Mouse (Mus musculus) heart, adult 2 months (tissue): Measurements from ENCODE around the gene Elovl7. TPM values are rescaled to one million over a fixed set of nuclear protein-coding genes. Genes with fewer than 3 reads are reported as not detected.
A peak's percentile ranks its signal among the peaks of the same experiment; 100 is the strongest.

Source experiments
- DNase-seq, 2 experiments: peaks; one replicate each; pipeline ENCODE4 v3.0.0; 2021
- H3K27ac ChIP-seq: fragments of 200-600 bp; 2 replicates; pipeline ENCODE4 v1.8.1; 2022
- H3K27me3 ChIP-seq: fragments of 200-500 bp; 2 replicates; pipeline ENCODE4 v1.6.1; 2012; ENCODE audit warnings: mild to moderate bottlenecking, low read length, inconsistent platforms, mixed read lengths; ENCODE audit not compliant: control insufficient read depth, insufficient read depth
- H3K36me3 ChIP-seq: fragments of 200-500 bp; 2 replicates; pipeline ENCODE4 v1.6.1; 2012; ENCODE audit warnings: low read length, inconsistent platforms; ENCODE audit not compliant: control insufficient read depth, insufficient read depth
- H3K4me1 ChIP-seq: fragments of 200-500 bp; 2 replicates; pipeline ENCODE4 v1.6.1; 2011; ENCODE audit warnings: low read length; ENCODE audit not compliant: control insufficient read depth, insufficient read depth
- H3K4me3 ChIP-seq: fragments of 200-600 bp; 2 replicates; pipeline ENCODE4 v1.8.1; 2022
- H3K79me2 ChIP-seq: fragments of 200-500 bp; replicated peaks from 2 replicates; pipeline ENCODE4 v1.6.1; 2012; ENCODE audit warnings: mild to moderate bottlenecking, inconsistent platforms, low read length, moderate library complexity, mixed read lengths; ENCODE audit not compliant: control insufficient read depth, insufficient read depth
- H3K9ac ChIP-seq: fragments of 200-500 bp; 2 replicates; pipeline ENCODE4 v1.6.1; 2012; ENCODE audit warnings: low read depth, mild to moderate bottlenecking, control low read depth, inconsistent platforms, low read length, mixed read lengths
- CTCF ChIP-seq: fragments of 200-600 bp; IDR thresholded peaks from 2 replicates; pipeline ENCODE4 v1.8.1; 2022; ENCODE audit warnings: antibody characterized with exemption, mild to moderate bottlenecking, moderate library complexity
- EP300 ChIP-seq: fragments of 200-500 bp; IDR thresholded peaks from 2 replicates; pipeline ENCODE4 v1.6.1; 2011; ENCODE audit warnings: low read depth, low read length, control low read depth; ENCODE audit not compliant: insufficient read depth
- POLR2A ChIP-seq: fragments of 200-500 bp; IDR thresholded peaks from 2 replicates; pipeline ENCODE4 v1.6.1; 2011; ENCODE audit warnings: mild to moderate bottlenecking, low read depth, low read length, control low read depth; ENCODE audit not compliant: insufficient read depth
- WGBS: fragments of 180-500 bp; shearing (Covaris S2); methylation state at CpG from one replicate; pipeline ENCODE4 v1.1.7; 2018; 5-methylcytosine and 5-hydroxymethylcytosine counted together
- intact Hi-C: fragments of 180-260 bp; cut with DNase I; formaldehyde crosslinking; loops from one replicate; pipeline ENCODE4 v1.15.1; 2025
- polyA plus RNA-seq: library from polyadenylated mRNA; depleted of rRNA; stranded (reverse); fragments of >200 nt; gene quantifications from 2 replicates; pipeline ENCODE4 v1.2.3, GENCODE M21; 2012
- total RNA-seq, 2 experiments: library from RNA; stranded (reverse); gene quantifications; 2 replicates each; pipeline ENCODE4 v1.2.3; 2021

Elovl7 gene
- total and polyA plus RNA-seq, 3 experiments, result 0.18 to 0.29 (median 0.20) TPM

DNA sequence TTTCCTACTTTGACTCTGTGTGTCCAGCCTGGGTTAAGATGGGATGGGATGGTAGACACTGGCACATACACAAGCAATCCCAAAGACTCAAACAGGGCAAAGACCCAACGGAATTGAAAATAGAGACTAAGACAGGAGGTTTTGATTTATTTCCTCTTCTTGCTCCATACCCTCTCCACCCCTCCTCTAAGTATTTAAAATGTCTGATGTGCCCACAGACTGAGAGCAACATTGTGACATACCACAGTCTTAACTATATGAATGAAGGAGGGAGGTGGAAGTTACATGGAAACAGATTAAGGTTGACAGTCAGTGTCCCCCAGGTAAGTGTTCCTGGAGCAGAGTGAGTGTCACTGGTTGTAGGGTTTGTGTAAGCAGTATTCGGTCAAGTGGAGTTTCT, 70.1 kb downstream of the Elovl7 start:
- no peak for DNase-seq
- no peak overlapping the region for H3K9ac ChIP-seq
- H3K27ac ChIP-seq, result no peak overlapping the region
- 92% methylated on average over 2 of the region's 2 CpGs for WGBS
- H3K27me3 ChIP-seq, result no peaks in the 10 kb centered on the region
- H3K79me2 ChIP-seq, result no peaks in the 10 kb centered on the region
- H3K4me1 ChIP-seq, result no peaks in the 10 kb centered on the region
- no peak overlapping the region for H3K4me3 ChIP-seq
- TF ChIP-seq CTCF (no peak), POLR2A (no peak)
- intact Hi-C loops, result no loop called here
- H3K36me3 ChIP-seq, result no peaks in the 10 kb centered on the region

DNA sequence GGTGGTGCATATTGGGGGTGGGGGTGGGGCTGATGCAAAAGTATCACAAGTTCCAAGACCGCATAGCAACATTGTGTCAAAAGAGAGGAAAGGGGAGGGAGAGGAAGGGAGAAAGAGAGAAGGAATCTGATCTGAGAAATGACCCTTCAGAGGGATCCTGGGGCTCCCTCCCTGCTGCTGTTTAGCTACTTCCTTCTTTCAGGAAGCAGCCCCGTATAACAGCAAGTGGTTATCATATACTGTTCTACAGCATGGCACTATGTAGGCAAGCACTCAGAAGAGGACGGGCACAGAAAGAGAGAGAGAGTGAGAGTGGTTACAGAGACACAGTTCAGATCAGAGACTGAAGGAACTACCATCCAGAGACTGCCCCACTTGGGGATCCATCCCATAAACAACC, 73.7 kb downstream of the Elovl7 start:
- DNase-seq, result no peak
- Histone ChIP-seq H3K79me2 (no peaks in the 10 kb centered on the region), H3K27me3 (0 out of 2 replicates have a peak, but pooled peaks cover 2% of the 10 kb centered on the region), H3K4me1 (no peaks in the 10 kb centered on the region), H3K4me3 (no peak overlapping the region), H3K36me3 (no peaks in the 10 kb centered on the region), H3K27ac (no peak overlapping the region), H3K9ac (no peak overlapping the region)
- TF ChIP-seq CTCF, result no peak
- no peak for TF ChIP-seq EP300
- no peak for TF ChIP-seq POLR2A
- intact Hi-C loops, result no loop called here
- 51% methylated on average over 3 of the region's 3 CpGs for WGBS

DNA sequence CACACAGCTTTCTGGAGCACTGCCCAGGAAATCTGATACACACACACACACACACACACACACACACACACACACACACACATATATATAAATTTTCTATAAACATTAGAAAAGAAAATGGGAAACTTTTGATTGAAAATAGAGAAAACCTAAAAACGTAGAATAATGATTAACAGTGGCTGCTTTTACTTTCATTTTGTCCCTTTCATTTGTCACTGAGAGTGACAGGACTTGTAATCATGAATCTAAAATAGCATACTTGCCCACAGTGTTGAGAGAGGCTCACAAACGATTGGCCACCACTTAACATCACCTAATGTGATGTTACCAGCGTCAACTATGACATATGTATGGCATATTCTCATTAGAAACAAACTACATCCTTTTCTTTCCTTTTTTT, 75.2 kb downstream of the Elovl7 start:
- no peak for DNase-seq
- intact Hi-C loops, result no loop called here
- Histone ChIP-seq H3K27me3 (0 out of 2 replicates have a peak, but pooled peaks cover 2% of the 10 kb centered on the region), H3K4me3 (no peak overlapping the region), H3K36me3 (no peaks in the 10 kb centered on the region), H3K27ac (no peak overlapping the region), H3K79me2 (no peaks in the 10 kb centered on the region), H3K4me1 (no peaks in the 10 kb centered on the region), H3K9ac (no peak overlapping the region)
- WGBS, result 66% methylated on average over 3 of the region's 3 CpGs
- no peak for TF ChIP-seq EP300
- no peak for TF ChIP-seq POLR2A
- TF ChIP-seq CTCF, result no peak

DNA sequence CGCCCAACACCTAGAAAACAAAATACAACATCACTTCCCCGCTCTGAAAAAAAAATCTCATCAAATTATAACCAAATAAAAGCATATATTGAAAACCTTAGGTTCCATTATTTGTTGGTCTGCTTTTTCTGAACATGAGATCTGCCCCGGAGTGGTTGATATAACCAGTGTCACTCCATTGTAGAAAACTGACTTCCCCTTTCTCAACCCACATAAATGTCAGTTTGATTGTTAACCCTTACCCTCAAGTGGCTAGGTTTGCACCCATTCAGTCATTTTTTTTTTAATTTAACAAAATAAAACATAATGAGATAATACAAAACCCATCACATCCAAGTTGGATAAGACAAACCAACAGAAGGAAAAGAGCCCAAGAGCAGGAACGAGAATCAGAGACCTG, 76.1 kb downstream of the Elovl7 start:
- no peak for DNase-seq
- no peak overlapping the region for H3K9ac ChIP-seq
- H3K36me3 ChIP-seq, result no peaks in the 10 kb centered on the region
- H3K79me2 ChIP-seq, result no peaks in the 10 kb centered on the region
- no peak overlapping the region for H3K4me3 ChIP-seq
- no peak overlapping the region for H3K27ac ChIP-seq
- TF ChIP-seq CTCF (no peak), EP300 (no peak), POLR2A (no peak)
- 0 out of 2 replicates have a peak, but pooled peaks cover 2% of the 10 kb centered on the region for H3K27me3 ChIP-seq
- intact Hi-C loops, result no loop called here
- no peaks in the 10 kb centered on the region for H3K4me1 ChIP-seq
- WGBS, result 86% methylated on average over 4 of the region's 4 CpGs

DNA sequence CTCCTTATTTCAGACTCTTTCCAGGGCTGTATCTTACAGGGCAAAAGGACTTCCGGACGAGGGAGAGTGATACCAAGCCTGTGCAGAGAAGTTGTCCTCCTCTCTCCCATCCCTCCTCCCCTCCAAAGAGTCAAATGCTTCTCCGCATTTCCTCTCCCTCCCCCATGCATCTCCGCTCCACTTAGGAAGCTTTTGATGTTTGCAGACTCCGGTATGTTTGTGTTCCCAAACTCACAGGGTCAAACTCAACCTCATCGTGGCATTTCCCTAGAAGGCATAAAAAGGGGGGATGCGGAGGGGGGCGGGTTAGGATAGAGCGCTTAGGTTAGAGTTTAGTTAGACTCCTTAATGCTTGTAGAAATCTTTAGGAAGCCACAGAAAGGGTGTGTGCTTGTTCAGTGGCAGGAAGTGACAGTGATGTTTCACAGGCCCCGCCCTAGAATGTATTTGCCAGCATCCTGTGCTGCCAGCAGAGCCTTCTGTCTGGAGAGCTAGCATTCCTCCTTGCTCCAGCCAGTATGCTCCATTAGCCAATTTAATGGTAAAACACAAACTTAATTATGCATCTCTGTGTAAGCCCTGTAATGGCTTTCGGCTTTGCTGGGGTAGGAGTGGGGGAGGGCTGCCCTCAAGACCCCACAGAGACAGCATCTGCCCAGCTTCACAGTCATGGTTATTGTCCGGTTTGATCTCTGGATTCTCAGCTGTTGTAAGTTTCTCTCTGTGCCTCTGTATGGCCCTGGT, 83.3 kb downstream of the Elovl7 start:
- no peaks in the 10 kb centered on the region; the same call in 1 of the 2 replicates for H3K4me1 ChIP-seq
- intact Hi-C loops, result no loop called here
- no peaks in the 10 kb centered on the region for H3K36me3 ChIP-seq
- no peaks in the 10 kb centered on the region for H3K79me2 ChIP-seq
- H3K9ac ChIP-seq, result no peak overlapping the region
- WGBS, result 10% methylated on average over 12 of the region's 12 CpGs
- H3K4me3 ChIP-seq, result peak overlapping the region; percentile 35
- peaks cover 3% of the 10 kb centered on the region; the same call in 1 of the 2 replicates for H3K27me3 ChIP-seq
- H3K27ac ChIP-seq, result peak overlapping the region; percentile 23
- TF ChIP-seq EP300 (no peak), POLR2A (0 out of 2 replicates have a peak, but pooled peaks have one; percentile 22)
- DNase-seq, result peak; percentile 61 to 67

DNA sequence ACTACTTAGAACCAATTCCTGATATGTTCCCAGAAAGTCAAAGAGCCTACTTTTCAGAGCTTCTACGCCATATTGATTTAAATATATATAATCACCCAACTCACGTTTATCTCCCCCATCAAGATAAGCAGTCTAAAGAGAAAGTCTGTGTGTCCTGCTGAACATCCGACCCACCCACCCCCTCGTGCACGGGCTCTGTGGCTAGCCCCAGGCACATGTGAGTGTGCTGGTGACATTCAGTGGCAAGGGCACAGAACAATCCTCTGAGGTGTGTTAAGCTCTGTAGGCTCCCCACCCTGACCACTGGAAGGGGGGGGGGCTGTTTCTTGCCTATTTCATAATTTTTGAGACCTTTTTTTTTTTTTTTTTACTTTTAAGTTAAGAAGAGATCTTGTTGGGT, 84.0 kb downstream of the Elovl7 start:
- TF ChIP-seq CTCF (no peak), POLR2A (no peak), EP300 (no peak)
- Histone ChIP-seq H3K27ac (no peak overlapping the region), H3K4me1 (no peaks in the 10 kb centered on the region; the same call in 1 of the 2 replicates), H3K36me3 (no peaks in the 10 kb centered on the region), H3K9ac (no peak overlapping the region), H3K79me2 (no peaks in the 10 kb centered on the region), H3K27me3 (peaks cover 3% of the 10 kb centered on the region; the same call in 1 of the 2 replicates), H3K4me3 (no peak overlapping the region)
- 53% methylated on average over 5 of the region's 5 CpGs for WGBS
- no peak for DNase-seq
- intact Hi-C loops, result no loop called here
